Mouse (Mus musculus): Measurements from ENCODE around the gene Bivm. TPM values are rescaled to one million over a fixed set of nuclear protein-coding genes. Genes with fewer than 3 reads are reported as not detected.

Bivm gene
- total RNA-seq, 2 experiments from 2014 or later, result 34.0 to 37.4 TPM

GRCm38 (mm10) chr1:44142747-44143146 is 24.0 kb downstream of the Bivm start:
- TF ChIP-seq CTCF (conservative IDR thresholded peaks at IDR 0.05), result no peak
- Histone ChIP-seq H3K4me3 (no peak overlapping the region), H3K27ac (no peak overlapping the region)
- DNase-seq (ENCODE audit: low spot score in 2 of 2), result no peak

- DNase-seq (ENCODE audit: low spot score in 2 of 2), result peak; percentile 82 to 90
- Histone ChIP-seq H3K4me3 (peak within 1 kb of the TSS; percentile 72), H3K27ac (peak within 1 kb of the TSS; percentile 91)
- TF ChIP-seq CTCF (conservative IDR thresholded peaks at IDR 0.05), result no peak
These were observed 29.0 kb downstream of the Bivm start, which contains the start of gene Ercc5 for GRCm38 (mm10) chr1:44147563-44148381. TSS of gene Ercc5 (plus strand) at chr1:44147744.

GRCm38 (mm10) chr1:44148706-44149105 is 29.9 kb downstream of the Bivm start:
- Histone ChIP-seq H3K4me3 (peak overlapping the region; percentile 72), H3K27ac (no peak overlapping the region)
- no peak for DNase-seq (ENCODE audit: low spot score in 2 of 2)
- peak; percentile 71 for TF ChIP-seq CTCF (conservative IDR thresholded peaks at IDR 0.05)

GRCm38 (mm10) chr1:44155287-44155686 is 36.5 kb downstream of the Bivm start:
- DNase-seq (ENCODE audit: low spot score in 2 of 2), result no peak
- no peak overlapping the region for H3K27ac ChIP-seq
- no peak overlapping the region for H3K4me3 ChIP-seq
- peak; percentile 73 for TF ChIP-seq CTCF (conservative IDR thresholded peaks at IDR 0.05)

DNA sequence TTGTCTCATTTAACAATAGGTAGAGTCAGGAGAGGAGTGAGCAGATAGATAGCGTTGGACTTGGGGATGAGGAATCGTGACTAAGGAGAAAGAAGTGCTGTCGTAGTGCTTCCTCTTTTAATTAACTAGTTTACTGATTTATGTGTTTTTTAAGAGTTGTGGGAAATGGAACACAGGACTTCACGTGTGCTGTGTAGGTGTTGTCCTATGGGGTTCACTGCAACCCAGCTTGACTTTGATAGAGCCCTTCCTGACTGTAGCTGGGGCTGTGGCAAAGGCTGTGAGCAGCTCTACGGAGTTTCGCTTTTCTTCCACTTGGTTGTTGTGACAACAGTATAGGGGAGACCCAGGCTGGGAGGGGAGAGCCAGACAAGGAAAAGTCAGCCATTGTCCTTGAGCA is 39.6 kb downstream of the Bivm start:
- no peak for TF ChIP-seq CTCF (conservative IDR thresholded peaks at IDR 0.05)
- Histone ChIP-seq H3K4me3 (no peak overlapping the region), H3K27ac (no peak overlapping the region)
- no peak for DNase-seq (ENCODE audit: low spot score in 2 of 2)

- TF ChIP-seq CTCF (conservative IDR thresholded peaks at IDR 0.05), result no peak
- Histone ChIP-seq H3K27ac (no peak overlapping the region), H3K4me3 (no peak overlapping the region)
- no peak for DNase-seq (ENCODE audit: low spot score in 2 of 2)
These were observed 43.1 kb downstream of the Bivm start for GRCm38 (mm10) chr1:44161818-44162217.

DNA sequence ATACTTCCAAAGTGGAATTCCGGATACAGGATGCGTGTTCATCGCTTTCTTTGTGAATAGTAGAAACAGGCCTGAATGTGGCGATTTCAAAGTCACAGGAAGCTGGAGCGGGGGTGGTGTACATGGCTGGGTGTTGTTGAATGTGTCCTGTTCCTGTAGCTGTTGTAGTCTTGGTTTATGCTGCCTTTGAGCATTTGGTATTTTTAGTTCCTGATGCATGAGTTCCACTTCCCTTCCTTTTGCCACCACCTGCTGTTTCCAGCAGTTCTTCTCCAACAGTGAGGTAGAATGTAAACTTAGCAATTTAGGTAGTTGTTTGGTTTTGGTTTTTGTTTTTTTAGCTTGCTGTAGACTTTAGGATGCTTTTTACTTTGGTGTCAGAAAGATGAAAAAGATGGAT is 43.6 kb downstream of the Bivm start:
- DNase-seq (ENCODE audit: low spot score in 2 of 2), result no peak
- Histone ChIP-seq H3K27ac (no peak overlapping the region), H3K4me3 (no peak overlapping the region)
- no peak for TF ChIP-seq CTCF (conservative IDR thresholded peaks at IDR 0.05)

- Histone ChIP-seq H3K4me3 (no peak overlapping the region), H3K27ac (no peak overlapping the region)
- peak; percentile 53 for TF ChIP-seq CTCF (conservative IDR thresholded peaks at IDR 0.05)
- DNase-seq (ENCODE audit: low spot score in 2 of 2), result no peak
These were observed 49.2 kb downstream of the Bivm start for GRCm38 (mm10) chr1:44167859-44168383.

GRCm38 (mm10) chr1:44172656-44173055 is 53.9 kb downstream of the Bivm start:
- DNase-seq (ENCODE audit: low spot score in 2 of 2), result no peak
- H3K27ac ChIP-seq, result no peak overlapping the region
- H3K4me3 ChIP-seq, result no peak overlapping the region
- no peak for TF ChIP-seq CTCF (conservative IDR thresholded peaks at IDR 0.05)

GRCm38 (mm10) chr1:44173903-44174302 is 55.1 kb downstream of the Bivm start:
- TF ChIP-seq CTCF (conservative IDR thresholded peaks at IDR 0.05), result peak; percentile 47
- DNase-seq (ENCODE audit: low spot score in 2 of 2), result no peak
- no peak overlapping the region for H3K4me3 ChIP-seq
- no peak overlapping the region for H3K27ac ChIP-seq

- no peak for DNase-seq (ENCODE audit: low spot score in 2 of 2)
- Histone ChIP-seq H3K27ac (no peak overlapping the region), H3K4me3 (no peak overlapping the region)
- no peak for TF ChIP-seq CTCF (conservative IDR thresholded peaks at IDR 0.05)
These were observed 59.3 kb downstream of the Bivm start for GRCm38 (mm10) chr1:44178086-44178485.

DNA sequence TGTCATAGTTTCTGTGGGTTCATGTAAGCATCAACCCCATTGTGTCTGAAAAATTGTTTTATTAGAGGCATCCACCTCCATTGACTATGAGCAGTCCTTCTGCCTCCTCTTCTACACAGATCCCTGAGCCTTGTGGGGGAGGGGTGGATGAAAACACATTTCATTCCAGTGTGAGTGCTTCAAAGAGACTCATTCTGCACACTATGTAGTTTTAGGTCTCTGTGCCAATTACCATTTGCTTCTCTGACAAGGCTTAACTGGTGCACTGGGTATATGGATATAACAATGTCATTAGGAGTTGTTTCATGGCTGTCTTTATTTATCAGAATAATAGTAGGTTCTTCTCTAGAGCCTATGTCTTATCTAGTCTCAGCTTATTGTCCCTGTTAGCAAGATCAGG is 67.6 kb downstream of the Bivm start:
- DNase-seq (ENCODE audit: low spot score in 2 of 2), result no peak
- H3K4me3 ChIP-seq, result no peak overlapping the region
- no peak for TF ChIP-seq CTCF (conservative IDR thresholded peaks at IDR 0.05)
- H3K27ac ChIP-seq, result no peak overlapping the region

Other genes starting within 250 kb of the Bivm start
- gene Tpp2, start 185.3 kb upstream of the Bivm start, total RNA-seq (2021), result 10 to 100 TPM; 49.6 to 51.5 TPM
- not detected for gene Mettl21c, start 98.9 kb upstream of the Bivm start, total RNA-seq (2021)
- not detected for gene Gm8251, start 57.0 kb upstream of the Bivm start, total RNA-seq (2021)
- gene Tex30, start 16.5 kb upstream of the Bivm start, total RNA-seq (2021), result 10 to 100 TPM in 1 of 2 experiments, 1 to 10 TPM in 1; 9.0 to 10.3 TPM
- gene Kdelc1, start 149 bp upstream of the Bivm start, total RNA-seq (2021), result 10 to 100 TPM in 1 of 2 experiments, 1 to 10 TPM in 1; 8.6 to 10.2 TPM
- gene Ercc5, start 28.8 kb downstream of the Bivm start, total RNA-seq (2021), result 10 to 100 TPM; 19.7 to 22.1 TPM
- gene Mettl21e, start 100.0 kb downstream of the Bivm start, total RNA-seq (2021), result not detected